Mouse (Mus musculus) neural tube, embryonic 11.5 days (tissue): ENCODE measurements around the gene Sfmbt2. TPM values are rescaled to one million over a fixed set of nuclear protein-coding genes. Genes with fewer than 3 reads are reported as not detected.

ENCODE experiments used
- ATAC-seq: fragments of 200-750 bp; cut with Nextera tagmentation; 2 replicates; pipeline ENCODE4 v1.8.0; 2017; ENCODE audit warnings: moderate number of reproducible peaks, mild to moderate bottlenecking, moderate TSS enrichment, moderate library complexity; ENCODE audit not compliant: insufficient read depth, low FRiP score, low TSS enrichment
- DNase-seq: peaks from one replicate; pipeline ENCODE4 v3.0.0-alpha.2; 2015; ENCODE audit warnings: low spot score
- H3K27ac ChIP-seq: fragments of 300-500 bp; sonication (generic); 2 replicates; pipeline ENCODE4 v1.5.1; 2014; ENCODE audit warnings: low read depth, mild to moderate bottlenecking, low read length
- H3K27me3 ChIP-seq: fragments of 300-500 bp; sonication (generic); 2 replicates; pipeline ENCODE4 v1.6.1; 2014; ENCODE audit warnings: mild to moderate bottlenecking, low read length, mixed read lengths; ENCODE audit not compliant: control insufficient read depth, insufficient read depth
- H3K36me3 ChIP-seq: fragments of 300-500 bp; sonication (generic); 2 replicates; pipeline ENCODE4 v1.6.1; 2014; ENCODE audit warnings: mild to moderate bottlenecking, low read length, moderate library complexity, mixed read lengths; ENCODE audit not compliant: control insufficient read depth, insufficient read depth
- H3K4me1 ChIP-seq: fragments of 300-500 bp; sonication (generic); 2 replicates; pipeline ENCODE4 v1.6.1; 2014; ENCODE audit warnings: low read length, mixed read lengths; ENCODE audit not compliant: control insufficient read depth, insufficient read depth
- H3K4me2 ChIP-seq: fragments of 300-500 bp; sonication (generic); 2 replicates; pipeline ENCODE4 v1.6.1; 2014; ENCODE audit warnings: low read depth, mild to moderate bottlenecking, moderate library complexity
- H3K4me3 ChIP-seq: fragments of 300-500 bp; sonication (generic); 2 replicates; pipeline ENCODE4 v1.5.1; 2014; ENCODE audit warnings: low read depth, low read length
- H3K9ac ChIP-seq: fragments of 300-500 bp; sonication (generic); 2 replicates; pipeline ENCODE4 v1.6.1; 2014; ENCODE audit warnings: mild to moderate bottlenecking, low read length
- H3K9me3 ChIP-seq: fragments of 300-500 bp; sonication (generic); 2 replicates; pipeline ENCODE4 v1.6.1; 2016; ENCODE audit warnings: low read length; ENCODE audit not compliant: control insufficient read depth
- WGBS: fragments of 180-500 bp; shearing (Covaris S2); extraction: QIAGEN DNeasy Blood & Tissue Kit; methylation state at CpG from one replicate; pipeline ENCODE4 v1.1.7; 2014; 5-methylcytosine and 5-hydroxymethylcytosine counted together
- microRNA counts: library from miRNA; unstranded; fragments of <30 nt; microRNA quantifications from one replicate; lab custom pipeline; 2015
- microRNA-seq: library from miRNA; unstranded; fragments of <30 nt; microRNA quantifications from one replicate; pipeline ENCODE4, GENCODE M21; 2016
- polyA plus RNA-seq: library from polyadenylated mRNA; unstranded; fragments of >200 nt; fragmentation: Nextera tagmentation; extraction: Ambion mirVana; gene quantifications from 2 replicates; pipeline ENCODE4 v1.2.1, GENCODE M21; 2014

The Sfmbt2 gene
- polyA plus RNA-seq, 1 experiment from 2014 or later, result 2.7 TPM

- 73% methylated on average over 2 of the region's 2 CpGs for WGBS
These were observed 245.2 kb downstream of the Sfmbt2 start for GRCm38 (mm10) chr2:10615500-10615899.

More at GRCm38 (mm10) chr2:10615500-10615899, 245.2 kb downstream of the Sfmbt2 start:
- Histone ChIP-seq H3K9me3 (no peaks in the 10 kb centered on the region), H3K36me3 (no peaks in the 10 kb centered on the region), H3K4me2 (no peak overlapping the region), H3K27ac (no peak overlapping the region), H3K4me3 (no peak overlapping the region), H3K27me3 (no peaks in the 10 kb centered on the region), H3K9ac (no peak overlapping the region), H3K4me1 (no peaks in the 10 kb centered on the region)
- DNase-seq (no peak), ATAC-seq (no peak)

MicroRNA genes within 50 kb of the gene (microRNA counts, 519-probe panel; counts per million panel counts)
- microRNA mmu-miR-297a+mmu-miR-466f+mmu-miR-669b (lab: Ali Mortazavi, UCI), result 171 counts per million, percentile 57 among the panel's probes with 10 or more counts
- microRNA mmu-miR-297b-3p (lab: Ali Mortazavi, UCI), result 171 counts per million, percentile 57 among the panel's probes with 10 or more counts
- microRNA mmu-miR-297b-5p (lab: Ali Mortazavi, UCI), result 171 counts per million, percentile 57 among the panel's probes with 10 or more counts
- 2,838 counts per million, percentile 63 among the panel's probes with 10 or more counts for microRNA mmu-miR-297c (lab: Ali Mortazavi, UCI)
- microRNA mmu-miR-466a-3p+mmu-miR-466b-3-3p (lab: Ali Mortazavi, UCI), result 4,347 counts per million, percentile 80 among the panel's probes with 10 or more counts
- 171 counts per million, percentile 57 among the panel's probes with 10 or more counts for microRNA mmu-miR-466a-5p+mmu-miR-466e-5p (lab: Ali Mortazavi, UCI)
- microRNA mmu-miR-466c-5p (lab: Ali Mortazavi, UCI), result 171 counts per million, percentile 57 among the panel's probes with 10 or more counts
- microRNA mmu-miR-466d-3p (lab: Ali Mortazavi, UCI), result 2,353 counts per million, percentile 60 among the panel's probes with 10 or more counts
- microRNA mmu-miR-466d-5p (lab: Ali Mortazavi, UCI), result 171 counts per million, percentile 57 among the panel's probes with 10 or more counts
- 171 counts per million, percentile 57 among the panel's probes with 10 or more counts for microRNA mmu-miR-466f-5p (lab: Ali Mortazavi, UCI)
- 3,395 counts per million, percentile 68 among the panel's probes with 10 or more counts for microRNA mmu-miR-466g (lab: Ali Mortazavi, UCI)
- 171 counts per million, percentile 57 among the panel's probes with 10 or more counts for microRNA mmu-miR-466h (lab: Ali Mortazavi, UCI)
- 171 counts per million, percentile 57 among the panel's probes with 10 or more counts for microRNA mmu-miR-466l (lab: Ali Mortazavi, UCI)
- 2,883 counts per million, percentile 63 among the panel's probes with 10 or more counts for microRNA mmu-miR-467a (lab: Ali Mortazavi, UCI)
- microRNA mmu-miR-467b (lab: Ali Mortazavi, UCI), result 171 counts per million, percentile 57 among the panel's probes with 10 or more counts
- microRNA mmu-miR-467c (lab: Ali Mortazavi, UCI), result 2,604 counts per million, percentile 60 among the panel's probes with 10 or more counts
- 171 counts per million, percentile 57 among the panel's probes with 10 or more counts for microRNA mmu-miR-467d (lab: Ali Mortazavi, UCI)
- microRNA mmu-miR-467e (lab: Ali Mortazavi, UCI), result 3,170 counts per million, percentile 66 among the panel's probes with 10 or more counts
- microRNA mmu-miR-669a (lab: Ali Mortazavi, UCI), result 3,539 counts per million, percentile 70 among the panel's probes with 10 or more counts
- 171 counts per million, percentile 57 among the panel's probes with 10 or more counts for microRNA mmu-miR-669e (lab: Ali Mortazavi, UCI)
- 5,119 counts per million, percentile 90 among the panel's probes with 10 or more counts for microRNA mmu-miR-669f (lab: Ali Mortazavi, UCI)
- 171 counts per million, percentile 57 among the panel's probes with 10 or more counts for microRNA mmu-miR-669g (lab: Ali Mortazavi, UCI)
- 171 counts per million, percentile 57 among the panel's probes with 10 or more counts for microRNA mmu-miR-669h-5p (lab: Ali Mortazavi, UCI)
- microRNA mmu-miR-669i (lab: Ali Mortazavi, UCI), result 171 counts per million, percentile 57 among the panel's probes with 10 or more counts
- microRNA mmu-miR-669j (lab: Ali Mortazavi, UCI), result 171 counts per million, percentile 57 among the panel's probes with 10 or more counts
- 171 counts per million, percentile 57 among the panel's probes with 10 or more counts for microRNA mmu-miR-669m (lab: Ali Mortazavi, UCI)
- 1,329 counts per million, percentile 58 among the panel's probes with 10 or more counts for microRNA mmu-miR-669o (lab: Ali Mortazavi, UCI)

Small RNA genes lying within 50 kb of the gene (microRNA-seq; reads per million reads assigned to microRNA genes)
- gene Gm22051 (not detected), gene Gm22072 (not detected), gene Gm22091 (not detected), gene Gm22166 (not detected), gene Gm22239 (not detected), gene Gm22626 (not detected), gene Gm22635 (not detected), gene Gm22677 (not detected), gene Gm22678 (not detected), gene Gm22775 (not detected), gene Gm22925 (not detected), gene Gm23108 (not detected), gene Gm23288 (not detected), gene Gm23542 (not detected), gene Gm23569 (not detected), gene Gm23571 (not detected), gene Gm23578 (not detected), gene Gm23651 (not detected), gene Gm23988 (not detected), gene Gm24028 (not detected), gene Gm24167 (not detected), gene Gm24315 (not detected), gene Gm24342 (not detected), gene Gm24488 (not detected), gene Gm24640 (not detected), gene Gm24673 (not detected), gene Gm24761 (not detected), gene Gm24806 (not detected), gene Gm25022 (not detected), gene Gm25158 (not detected), gene Gm25263 (1.0 reads per million), gene Gm25285 (not detected), gene Gm25316 (not detected), gene Gm25451 (not detected), gene Gm25673 (not detected), gene Gm25680 (not detected), gene Gm25701 (not detected), gene Gm25753 (not detected), gene Gm25943 (not detected), gene Gm26060 (not detected), gene Gm26073 (not detected), gene Gm26092 (not detected), gene Gm26156 (not detected), gene Gm26229 (not detected), gene Gm26398 (not detected), gene Gm26426 (not detected), gene Gm26431 (not detected), gene Gm26491 (not detected), gene Mir297a-2 (4.9 reads per million, percentile 12 among the genes with 10 or more reads in this experiment), gene Mir297a-3 (not detected), gene Mir297a-4 (not detected), gene Mir297b (not detected), gene Mir297c (not detected), gene Mir466 (not detected), gene Mir466b-1 (not detected), gene Mir466b-2 (not detected), gene Mir466b-3 (1.8 reads per million), gene Mir466b-4 (not detected), gene Mir466b-5 (not detected), gene Mir466b-6 (not detected), gene Mir466b-7 (not detected), gene Mir466b-8 (not detected), gene Mir466c-1 (not detected), gene Mir466c-2 (not detected), gene Mir466d (not detected), gene Mir466e (not detected), gene Mir466f-1 (not detected), gene Mir466f-2 (not detected), gene Mir466f-3 (not detected), gene Mir466g (not detected), gene Mir466h (1.6 reads per million), gene Mir466l (1.0 reads per million), gene Mir466m (not detected), gene Mir466n (30.7 reads per million, percentile 32 among the genes with 10 or more reads in this experiment), gene Mir466o (1.6 reads per million), gene Mir466p (not detected), gene Mir467a-1 (not detected), gene Mir467a-10 (not detected), gene Mir467a-2 (not detected), gene Mir467a-3 (not detected), gene Mir467a-4 (not detected), gene Mir467a-5 (not detected), gene Mir467a-6 (not detected), gene Mir467a-7 (not detected), gene Mir467a-8 (not detected), gene Mir467a-9 (not detected), gene Mir467b (not detected), gene Mir467c (1,582 reads per million, percentile 81 among the genes with 10 or more reads in this experiment), gene Mir467d (1,849 reads per million, percentile 82 among the genes with 10 or more reads in this experiment), gene Mir467e (1,188 reads per million, percentile 78 among the genes with 10 or more reads in this experiment), gene Mir669a-1 (not detected), gene Mir669a-10 (not detected), gene Mir669a-11 (not detected), gene Mir669a-12 (not detected), gene Mir669a-2 (not detected), gene Mir669a-3 (not detected), gene Mir669a-4 (not detected), gene Mir669a-5 (not detected), gene Mir669a-6 (not detected), gene Mir669a-7 (not detected), gene Mir669a-8 (not detected), gene Mir669a-9 (not detected), gene Mir669b (not detected), gene Mir669c (113 reads per million, percentile 53 among the genes with 10 or more reads in this experiment), gene Mir669d (not detected), gene Mir669d-2 (not detected), gene Mir669e (44.5 reads per million, percentile 39 among the genes with 10 or more reads in this experiment), gene Mir669f (2.3 reads per million), gene Mir669g (not detected), gene Mir669h (8.9 reads per million, percentile 19 among the genes with 10 or more reads in this experiment), gene Mir669i (not detected), gene Mir669j (not detected), gene Mir669k (not detected), gene Mir669l (574 reads per million, percentile 71 among the genes with 10 or more reads in this experiment), gene Mir669m-1 (not detected), gene Mir669m-2 (not detected), gene Mir669o (581 reads per million, percentile 72 among the genes with 10 or more reads in this experiment), gene Mir669p-1 (not detected), gene Mir669p-2 (not detected)

Other genes starting within 250 kb of the Sfmbt2 start
- gene Itih2, start 239.1 kb upstream of the Sfmbt2 start, polyA plus RNA-seq, result 0.40 and 0.41 TPM in 2 replicates
- gene Itih5, start 216.9 kb upstream of the Sfmbt2 start, polyA plus RNA-seq, result 4.9 and 5.0 TPM in 2 replicates